Mouse (Mus musculus) bone marrow macrophage, adult 2 months (primary cell): ENCODE measurements around the gene Ugt1a6b.

Experiments used
- CTCF ChIP-seq: IDR thresholded peaks from 2 replicates; pipeline ENCODE4 v1.5.1; 2012; ENCODE audit warnings: low read depth, mild to moderate bottlenecking, low read length, moderate library complexity
- POLR2A ChIP-seq: IDR thresholded peaks from 2 replicates; pipeline ENCODE4 v1.6.1; 2012; ENCODE audit warnings: mild to moderate bottlenecking, low read depth, low read length, borderline replicate concordance

DNA sequence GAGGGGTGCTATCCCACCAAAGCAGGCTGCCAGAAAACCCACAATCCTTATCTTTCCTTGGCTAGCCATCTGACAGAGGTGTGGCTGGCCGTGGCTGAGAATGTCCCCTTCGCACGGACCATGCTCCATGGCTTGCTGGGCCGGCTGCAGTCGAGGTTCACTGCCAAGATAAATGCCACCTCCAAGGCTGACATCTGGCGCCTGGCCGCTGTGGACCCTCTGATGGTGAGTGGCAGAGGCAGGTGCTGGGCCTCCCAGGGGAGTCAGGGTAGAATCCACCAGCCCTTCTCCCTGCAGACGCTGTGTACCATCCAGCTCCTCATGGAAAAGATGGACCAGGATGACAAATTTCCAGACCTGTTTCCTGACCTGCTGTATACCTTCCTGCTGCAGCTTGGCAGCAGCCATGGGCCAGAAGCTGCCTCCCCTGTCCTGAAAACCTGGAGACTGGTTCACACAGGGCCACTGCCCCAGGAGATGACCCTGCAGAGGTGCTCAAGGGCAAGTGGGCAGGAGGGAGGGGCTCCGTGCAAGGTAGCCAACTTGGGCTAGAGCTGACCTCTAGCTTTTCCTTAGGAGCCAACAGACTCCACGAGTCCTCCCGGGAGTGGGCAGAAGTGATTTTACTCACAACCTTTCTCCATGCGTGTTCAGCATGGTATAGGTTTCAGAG, 151.9 kb downstream of the Ugt1a6b start:
- TF ChIP-seq CTCF (no peak), POLR2A (no peak)
